Mouse (Mus musculus): ENCODE results near the gene Gje1. TPM values are rescaled to one million over a fixed set of nuclear protein-coding genes. Genes with fewer than 3 reads are reported as not detected.

Gje1 gene
- polyA plus RNA-seq, 1 experiment from 2014 or later, result not detected

GRCm38 (mm10) chr10:14690349-14690748 is 27.7 kb downstream of the Gje1 start:
- H3K27me3 ChIP-seq (ENCODE audit: control insufficient read depth, insufficient read depth, low read length), result no peaks in the 10 kb centered on the region
- WGBS, result 52% methylated on average over 3 of the region's 3 CpGs
- no peak overlapping the region for H3K4me3 ChIP-seq (ENCODE audit: low read depth, low read length)
- H3K27ac ChIP-seq (ENCODE audit: low read depth, low read length), result no peak overlapping the region
- H3K9ac ChIP-seq (replicated peaks; ENCODE audit: low read depth, low read length), result no peak overlapping the region
- no peaks in the 10 kb centered on the region for H3K9me3 ChIP-seq (ENCODE audit: control insufficient read depth, low read length)
- ATAC-seq (ENCODE audit: low read depth), result no peak
- peaks cover 10% of the 10 kb centered on the region; the same call in 1 of the 2 replicates for H3K36me3 ChIP-seq (ENCODE audit: control insufficient read depth, insufficient read depth, low read length)
- H3K4me2 ChIP-seq (ENCODE audit: low read depth, low read length), result no peak overlapping the region
- no peaks in the 10 kb centered on the region for H3K4me1 ChIP-seq (ENCODE audit: control insufficient read depth, insufficient read depth, low read length)

- Histone ChIP-seq H3K4me2 (ENCODE audit: low read depth, low read length) (no peak overlapping the region), H3K9ac (replicated peaks; ENCODE audit: low read depth, low read length) (no peak overlapping the region), H3K4me1 (ENCODE audit: control insufficient read depth, insufficient read depth, low read length) (no peaks in the 10 kb centered on the region), H3K4me3 (ENCODE audit: low read depth, low read length) (no peak overlapping the region), H3K9me3 (ENCODE audit: control insufficient read depth, low read length) (no peaks in the 10 kb centered on the region), H3K36me3 (ENCODE audit: control insufficient read depth, insufficient read depth, low read length) (peaks cover 14% of the 10 kb centered on the region; the same call in 1 of the 2 replicates), H3K27me3 (ENCODE audit: control insufficient read depth, insufficient read depth, low read length) (no peaks in the 10 kb centered on the region), H3K27ac (ENCODE audit: low read depth, low read length) (no peak overlapping the region)
- no peak for ATAC-seq (ENCODE audit: low read depth)
- WGBS, result 91% methylated on average over 6 of the region's 6 CpGs
Observed at GRCm38 (mm10) chr10:14688785-14689442, 29.1 kb downstream of the Gje1 start.

- Histone ChIP-seq H3K4me2 (ENCODE audit: low read depth, low read length) (no peak overlapping the region), H3K4me1 (ENCODE audit: control insufficient read depth, insufficient read depth, low read length) (no peaks in the 10 kb centered on the region), H3K27ac (ENCODE audit: low read depth, low read length) (no peak overlapping the region), H3K9me3 (ENCODE audit: control insufficient read depth, low read length) (no peaks in the 10 kb centered on the region), H3K27me3 (ENCODE audit: control insufficient read depth, insufficient read depth, low read length) (no peaks in the 10 kb centered on the region), H3K36me3 (ENCODE audit: control insufficient read depth, insufficient read depth, low read length) (peaks cover 15% of the 10 kb centered on the region; the same call in 1 of the 2 replicates), H3K4me3 (ENCODE audit: low read depth, low read length) (no peak overlapping the region), H3K9ac (replicated peaks; ENCODE audit: low read depth, low read length) (no peak overlapping the region)
- 100% methylated on average over 1 of the region's 1 CpGs for WGBS
- no peak for ATAC-seq (ENCODE audit: low read depth)
Observed at GRCm38 (mm10) chr10:14685663-14686062, 32.4 kb downstream of the Gje1 start.

GRCm38 (mm10) chr10:14666147-14666546 is 51.9 kb downstream of the Gje1 start:
- Histone ChIP-seq H3K27me3 (ENCODE audit: control insufficient read depth, insufficient read depth, low read length) (no peaks in the 10 kb centered on the region), H3K9me3 (ENCODE audit: control insufficient read depth, low read length) (no peaks in the 10 kb centered on the region)
- no peak for ATAC-seq (ENCODE audit: low read depth)

More at GRCm38 (mm10) chr10:14666147-14666546, 51.9 kb downstream of the Gje1 start:
- H3K27ac ChIP-seq (ENCODE audit: low read depth, low read length), result no peak overlapping the region
- no peak overlapping the region for H3K4me2 ChIP-seq (ENCODE audit: low read depth, low read length)
- H3K4me1 ChIP-seq (ENCODE audit: control insufficient read depth, insufficient read depth, low read length), result no peaks in the 10 kb centered on the region
- H3K4me3 ChIP-seq (ENCODE audit: low read depth, low read length), result no peak overlapping the region
- H3K9ac ChIP-seq (replicated peaks; ENCODE audit: low read depth, low read length), result no peak overlapping the region
- H3K36me3 ChIP-seq (ENCODE audit: control insufficient read depth, insufficient read depth, low read length), result peaks cover 13% of the 10 kb centered on the region
- WGBS, result 98% methylated on average over 2 of the region's 2 CpGs

Other genes starting within 250 kb of the Gje1 start
- 1.2 and 5.0 TPM in 2 replicates for gene Adgrg6, start 172.6 kb downstream of the Gje1 start, polyA plus RNA-seq (2014; fragmentation: Nextera tagmentation; extraction: Ambion mirVana)
- gene Vta1, start 12.7 kb downstream of the Gje1 start, polyA plus RNA-seq (2014; fragmentation: Nextera tagmentation; extraction: Ambion mirVana), result 218 and 224 TPM in 2 replicates
- 2.9 and 3.4 TPM in 2 replicates for gene Nmbr, start 12.6 kb downstream of the Gje1 start, polyA plus RNA-seq (2014; fragmentation: Nextera tagmentation; extraction: Ambion mirVana)

Data from neural tube, embryonic 14.5 days (tissue).